Mouse (Mus musculus): Measurements from ENCODE around the gene Mxi1.

Mxi1 gene

GRCm38 (mm10) chr19:53299156-53299828, 11.0 kb upstream of the Mxi1 start:
- CTCF ChIA-PET: no interaction called here

DNA sequence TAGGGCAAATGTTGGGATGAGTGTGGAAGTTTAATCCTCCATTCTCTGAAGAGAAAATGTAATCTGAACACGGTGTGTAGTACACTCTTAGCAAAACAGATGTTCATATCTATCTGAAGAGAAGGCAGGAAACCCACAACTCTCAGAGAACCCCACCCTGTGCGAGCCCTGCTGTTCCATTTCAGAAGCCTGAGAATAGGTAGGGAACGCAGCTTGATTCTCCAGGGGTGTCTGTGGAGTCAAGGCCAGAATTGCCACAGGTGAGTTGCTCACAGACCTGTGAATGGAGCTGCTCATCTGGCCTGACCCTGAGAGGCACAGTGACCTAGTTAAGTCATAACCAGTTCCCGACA, 10.5 kb upstream of the Mxi1 start:
- CTCF ChIA-PET: no interaction called here

DNA sequence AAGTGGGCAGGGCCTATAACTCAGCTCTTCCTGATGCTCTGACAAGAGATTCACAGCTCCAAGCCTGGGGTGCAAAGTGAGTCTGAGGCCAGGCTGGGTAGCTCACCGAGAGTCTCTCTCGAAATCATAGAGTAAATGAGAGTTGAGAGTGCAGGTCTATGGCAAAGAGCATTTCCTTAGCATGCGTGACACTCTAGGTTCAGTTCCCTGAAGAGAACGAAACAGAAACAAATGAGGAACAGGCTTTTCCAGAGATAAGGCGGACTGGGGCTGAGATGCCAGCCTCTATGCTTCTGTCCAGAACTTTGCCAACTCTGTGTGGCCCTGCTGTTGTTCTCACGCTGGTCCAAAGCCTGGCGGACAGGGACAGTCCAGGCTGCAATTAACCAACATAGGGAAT, 6.9 kb upstream of the Mxi1 start:
- CTCF ChIA-PET: no interaction called here

DNA sequence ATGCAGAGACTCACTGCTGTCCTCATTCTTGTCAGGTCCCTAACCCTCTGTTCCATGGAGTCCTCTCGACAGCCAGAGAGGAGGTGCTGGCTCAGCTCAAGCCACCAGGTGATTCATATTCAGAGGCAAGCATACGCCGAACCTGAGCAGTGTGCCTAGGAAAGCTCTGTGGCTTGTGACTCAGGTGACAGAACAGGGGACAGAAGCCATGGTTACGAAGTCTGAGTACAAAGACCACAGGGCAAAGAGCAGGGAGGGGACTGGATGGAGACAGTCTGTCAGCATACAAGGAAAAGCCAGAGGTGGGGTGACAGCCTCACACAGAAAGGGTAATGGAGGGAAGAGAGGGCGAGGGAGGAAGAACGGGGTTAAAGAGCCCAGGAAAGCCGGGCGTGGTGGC, 4.7 kb upstream of the Mxi1 start:
- CTCF ChIA-PET: interaction anchor here (0.5 kb wide), 1 partner anchor 14 kb away, joined by 3 read pairs; no protein-coding TSS in a partner anchor

GRCm38 (mm10) chr19:53306706-53307105, 3.6 kb upstream of the Mxi1 start:
- CTCF ChIA-PET: no interaction called here

DNA sequence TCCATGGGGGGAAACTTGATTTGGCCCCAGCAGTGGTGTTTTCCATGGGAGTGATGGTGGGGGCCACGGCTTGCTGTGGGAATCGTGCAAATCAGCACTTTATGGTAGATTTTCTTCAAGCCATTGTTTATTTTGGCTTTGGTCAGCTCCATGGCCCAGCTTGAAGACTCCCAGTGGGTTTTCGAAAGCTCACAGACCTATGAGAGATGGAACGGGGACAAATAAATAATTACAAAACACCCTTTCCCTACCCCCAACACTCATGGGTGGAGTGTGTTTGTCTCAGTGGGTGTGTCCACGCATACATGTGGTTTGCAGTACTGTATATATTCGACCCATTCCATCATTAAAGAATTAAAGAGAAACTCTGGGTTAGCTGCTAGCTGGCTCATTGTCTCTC, 3.1 kb upstream of the Mxi1 start:
- CTCF ChIA-PET: no interaction called here

- CTCF ChIA-PET: interaction anchor here (0.6 to 0.7 kb wide), 2 partner anchors 76 to 401 kb away, joined by 3 to 8 read pairs; no protein-coding TSS in a partner anchor
These were observed 687 bp upstream of the Mxi1 start for GRCm38 (mm10) chr19:53309631-53310030.

DNA sequence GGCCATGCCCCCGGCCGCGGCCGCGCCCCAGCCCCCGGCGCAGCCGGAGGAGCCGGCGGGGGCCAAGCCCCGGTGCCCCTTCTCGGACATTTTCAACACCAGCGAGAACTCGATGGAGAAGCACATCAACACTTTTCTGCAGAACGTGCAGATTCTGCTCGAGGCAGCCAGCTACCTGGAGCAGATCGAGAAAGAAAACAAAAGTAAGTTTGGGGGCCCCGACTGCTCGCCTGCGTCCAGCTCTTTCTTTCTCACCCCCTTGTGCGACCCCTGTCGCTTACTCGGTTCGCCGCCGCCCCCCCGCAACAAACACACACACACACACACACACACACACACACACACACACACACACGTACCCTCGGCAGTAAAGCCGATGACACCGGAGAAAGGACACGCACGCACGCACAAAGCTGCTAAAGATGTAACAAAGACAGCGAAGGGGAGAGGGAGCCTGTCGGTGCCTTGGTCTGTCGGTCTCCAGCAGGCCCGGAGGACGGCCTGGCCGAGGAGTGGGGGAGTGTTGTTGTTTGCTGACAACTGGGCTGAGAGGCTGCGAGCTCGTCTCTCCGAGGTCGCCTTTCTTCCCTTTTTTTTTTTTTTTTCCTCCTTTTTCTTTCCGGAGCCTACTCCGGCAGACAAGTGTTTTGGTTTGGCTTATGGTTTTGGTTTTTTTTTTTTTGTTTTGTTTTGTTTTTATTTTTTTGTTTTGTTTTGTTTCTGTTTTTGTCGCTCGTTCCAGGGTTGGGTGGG, 629 bp downstream of the Mxi1 start:
- CTCF ChIA-PET: interaction anchor here (0.6 to 0.7 kb wide), 8 partner anchors 11 to 663 kb away, joined by 3 to 11 read pairs (median 4); no protein-coding TSS in a partner anchor

- CTCF ChIA-PET: interaction anchor here (0.6 to 0.7 kb wide), 3 partner anchors 11 to 261 kb away, joined by 3 to 11 read pairs (median 6); no protein-coding TSS in a partner anchor
These were observed 1.4 kb downstream of the Mxi1 start for GRCm38 (mm10) chr19:53311524-53312335.

GRCm38 (mm10) chr19:53312336-53312871, 2.1 kb downstream of the Mxi1 start:
- CTCF ChIA-PET: interaction anchor here (0.6 kb wide), 1 partner anchor 222 kb away, joined by 3 read pairs; no protein-coding TSS in a partner anchor

GRCm38 (mm10) chr19:53312951-53313683, 2.8 kb downstream of the Mxi1 start:
- CTCF ChIA-PET: interaction anchor here (0.6 kb wide), 1 partner anchor 221 kb away, joined by 3 read pairs; no protein-coding TSS in a partner anchor

DNA sequence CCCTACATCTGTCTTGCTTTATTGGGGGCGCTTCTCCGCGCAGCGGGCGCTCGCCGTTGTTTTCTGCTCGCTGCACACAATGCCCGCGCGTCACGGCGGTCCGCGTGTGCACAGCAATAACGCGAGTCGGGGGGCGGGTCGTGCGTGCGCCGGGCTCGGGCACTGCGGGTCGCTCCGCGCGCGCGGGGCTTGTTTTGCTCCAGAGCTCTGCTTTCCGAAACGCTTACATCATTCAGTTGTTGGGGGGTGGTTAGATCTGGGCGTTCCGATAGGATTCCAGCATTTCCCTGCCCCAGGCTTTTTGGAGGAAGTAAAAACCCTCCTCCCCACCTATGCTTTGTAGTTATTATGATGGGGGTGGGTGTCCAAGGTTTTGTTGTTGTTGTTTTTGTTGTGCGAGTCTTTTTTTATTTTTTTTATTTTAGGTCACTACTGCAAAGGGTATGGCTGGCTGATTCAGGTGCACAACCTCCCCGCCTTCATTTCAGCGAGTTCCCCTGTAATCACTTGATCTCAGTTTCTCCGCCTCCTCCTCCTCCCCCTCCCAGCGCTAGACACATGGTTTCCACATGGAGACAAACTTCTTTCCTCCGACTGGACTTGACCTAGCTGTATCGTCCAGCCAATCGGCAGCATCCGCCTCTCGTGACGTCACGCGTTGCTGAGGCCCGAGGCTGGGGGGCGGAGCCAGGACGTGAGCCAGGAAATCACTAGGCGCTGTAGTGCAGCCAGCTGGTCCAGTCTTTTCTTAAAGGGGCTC, 3.5 kb downstream of the Mxi1 start:
- CTCF ChIA-PET: no interaction called here

DNA sequence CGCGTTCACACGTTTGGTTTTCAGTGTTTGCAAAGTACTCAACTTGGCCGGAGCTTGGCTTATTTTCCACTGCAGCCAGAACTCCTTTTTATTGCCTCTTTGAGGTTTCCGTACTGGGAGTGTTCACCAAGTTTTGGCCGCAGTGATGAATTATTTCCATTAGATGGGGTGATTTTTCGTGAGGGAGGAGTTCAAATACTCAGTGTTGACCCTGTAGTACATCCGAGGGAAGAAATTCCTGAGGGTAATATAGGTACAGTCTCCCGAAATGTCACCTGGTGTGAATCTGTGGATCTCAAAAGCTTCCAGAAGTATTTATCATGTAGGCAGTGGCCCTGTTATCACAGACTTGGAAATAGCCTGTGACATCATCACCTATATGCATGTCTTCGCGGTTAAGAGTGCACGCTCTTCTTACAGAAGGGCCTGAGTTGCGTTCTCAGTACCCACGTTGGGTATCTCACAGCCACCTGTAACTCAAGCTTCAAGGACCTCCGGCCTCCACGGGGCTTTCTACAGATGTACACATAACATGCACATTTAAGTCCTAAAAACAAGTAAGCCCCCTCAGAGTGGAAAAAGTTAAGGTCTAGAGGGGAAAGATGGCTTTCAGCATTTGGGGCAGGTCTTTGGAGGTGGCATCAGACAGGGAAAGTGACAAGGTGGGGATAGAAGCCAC, 4.4 kb downstream of the Mxi1 start:
- CTCF ChIA-PET: no interaction called here

GRCm38 (mm10) chr19:53315209-53315654, 4.9 kb downstream of the Mxi1 start:
- CTCF ChIA-PET: no interaction called here

- CTCF ChIA-PET: no interaction called here
These were observed 5.8 kb downstream of the Mxi1 start for GRCm38 (mm10) chr19:53316105-53316504.

DNA sequence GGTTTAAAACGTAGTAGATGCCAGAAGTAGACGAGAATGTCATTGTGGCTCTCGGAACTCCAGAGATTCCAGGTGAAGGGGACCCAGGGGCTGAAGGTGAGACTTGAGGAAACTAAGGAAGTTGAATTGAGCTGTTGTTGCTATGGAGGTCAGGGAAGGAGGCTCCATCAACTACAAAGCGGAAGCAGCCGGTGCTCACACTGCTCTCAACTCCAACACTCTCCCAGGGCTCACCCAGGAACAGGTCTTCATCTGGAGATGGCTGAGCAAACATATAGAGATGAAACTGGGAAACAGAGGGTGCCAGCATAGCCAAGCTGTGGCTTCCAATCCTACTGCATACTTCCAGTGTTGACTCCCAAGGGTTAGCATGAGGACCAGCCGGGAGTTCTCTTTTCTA, 6.6 kb downstream of the Mxi1 start:
- CTCF ChIA-PET: no interaction called here

- CTCF ChIA-PET: interaction anchor here (1.2 kb wide), 1 partner anchor 9 kb away, joined by 5 read pairs; no protein-coding TSS in a partner anchor
These were observed 8.1 kb downstream of the Mxi1 start for GRCm38 (mm10) chr19:53318143-53319132.

Data from spleen, embryonic (tissue).